19 mouse cellular contexts compared by ENCODE assay signal in the genomic region with DNA sequence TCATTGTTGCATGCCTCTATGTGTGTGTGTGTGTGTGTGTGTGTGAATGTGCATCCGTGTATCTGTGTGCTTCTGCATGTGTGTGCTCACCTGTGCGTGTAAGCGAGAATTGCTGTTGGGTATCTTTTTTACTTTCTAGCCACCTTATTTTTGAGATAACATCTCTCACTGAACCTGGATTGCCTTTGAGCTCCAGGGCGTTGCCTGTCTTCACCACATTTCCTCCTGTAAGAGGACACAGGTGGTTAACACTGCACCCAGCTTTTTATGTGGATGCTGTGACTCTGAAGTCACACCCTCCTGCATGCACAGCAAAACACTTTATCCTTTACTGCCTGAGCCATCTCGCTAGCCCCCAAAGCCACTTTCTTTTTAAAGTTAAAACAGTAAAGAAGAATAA.
A peak's percentile ranks its signal among the peaks of the same experiment; 100 is the strongest.
DNase-seq lines count a peak whose midpoint lies in the region; ATAC-seq lines count a peak whose summit lies in the region.
"Had no signal": no experiment of that assay in that cellular context is flagged by ENCODE, and none has a peak within 500 bp of the region (broad histone marks: within the 10 kb centered on the region; RNA-seq: fewer than 3 reads in every experiment).

No protein-coding gene starts in this region.

- no peak for DNase-seq in lung, postnatal 4 days
- DNase-seq in CD4-positive helper T cell, adult 2 months (ENCODE audit: low read depth, low spot score): peak; percentile 70
- DNase-seq in CD8-positive naive resting alpha-beta T cell, adult 2 months (ENCODE audit: low read depth in 2 of 2, low spot score in 2 of 2): peak; percentile 36 to 39
- DNase-seq in cerebellum, adult 9-11 months: no peak
- DNase-seq in yolk sac, embryonic 10.5 days (ENCODE audit: low spot score): no peak
- DNase-seq: cerebellum, adult 2 months; gastrocnemius, adult 2 months; kidney, adult 2 months; kidney, postnatal 10 days; liver, postnatal 0 days; retina, postnatal 1 day; right cerebral cortex, postnatal 4 days had no signal

- H3K9me3 ChIP-seq in lung, embryonic 15.5 days: no peaks in the 10 kb centered on the region
- H3K9me3 ChIP-seq: forebrain, embryonic 12.5 days; hindbrain, embryonic 10.5 days had no signal

- no peak overlapping the region for H3K4me3 ChIP-seq in lung, embryonic 15.5 days
- H3K4me3 ChIP-seq: forebrain, embryonic 12.5 days; gastrocnemius, adult 2 months; hindbrain, embryonic 10.5 days had no signal

- WGBS in lung, embryonic 15.5 days: 86% methylated on average over 5 of the region's 5 CpGs

- H3K4me2 ChIP-seq in lung, embryonic 15.5 days: no peak overlapping the region
- H3K4me2 ChIP-seq: forebrain, embryonic 12.5 days had no signal

- H3K27me3 ChIP-seq in lung, embryonic 15.5 days: no peaks in the 10 kb centered on the region
- H3K27me3 ChIP-seq: CH12.LX; forebrain, embryonic 12.5 days had no signal

- H3K27ac ChIP-seq in lung, embryonic 15.5 days: peak overlapping the region; percentile 78
- H3K27ac ChIP-seq: forebrain, embryonic 12.5 days; gastrocnemius, adult 2 months; hindbrain, embryonic 10.5 days; hindbrain, postnatal 0 days had no signal

- peaks cover 17% of the 10 kb centered on the region for H3K4me1 ChIP-seq in lung, embryonic 15.5 days
- H3K4me1 ChIP-seq: forebrain, embryonic 12.5 days; hindbrain, embryonic 10.5 days had no signal

- H3K9ac ChIP-seq in lung, embryonic 15.5 days: no peak overlapping the region
- H3K9ac ChIP-seq: forebrain, embryonic 12.5 days; liver, postnatal 0 days had no signal

- no peaks in the 10 kb centered on the region for H3K36me3 ChIP-seq in lung, embryonic 15.5 days
- H3K36me3 ChIP-seq: forebrain, embryonic 12.5 days; hindbrain, embryonic 10.5 days had no signal

- no peak for ATAC-seq in lung, embryonic 15.5 days (ENCODE audit: borderline replicate concordance, extremely low read depth, low FRiP score, low TSS enrichment)
- ATAC-seq in neutrophil, adult 5-6 weeks (ENCODE audit: extremely low read depth, insufficient number of reproducible peaks, low FRiP score, poor library complexity, severe bottlenecking): 0 out of 2 replicates have a peak, but pooled peaks have one; percentile 19
- ATAC-seq: hindbrain, postnatal 0 days; liver, postnatal 0 days; midbrain, embryonic 16.5 days had no signal

Comparison
In these comparisons a context has a peak if more than half of its experiments do, and no peak if none do; other contexts are left out.
1. DNase-seq: peak in CD4-positive helper T cell, adult 2 months (single experiment) and CD8-positive naive resting alpha-beta T cell, adult 2 months (2 of 2); none in lung, postnatal 4 days (0 of 2), cerebellum, adult 9-11 months (single experiment) and yolk sac, embryonic 10.5 days (single experiment).